Mouse (Mus musculus): ENCODE data around the gene Muc3.

GRCm38 (mm10) chr5:137189326-137189725 is 40.2 kb upstream of the Muc3 start:
- TF ChIP-seq CTCF (IDR thresholded peaks at IDR 0.05; ENCODE audit: low read depth, low read length) = no peak
- no peak for TF ChIP-seq POLR2A (IDR thresholded peaks at IDR 0.05; ENCODE audit: borderline replicate concordance, low read depth, low read length)

All from bone marrow macrophage, adult 2 months (primary cell).